Mouse (Mus musculus): ENCODE results near the gene Gm4707.

- TF ChIP-seq POLR2A (IDR thresholded peaks at IDR 0.05; ENCODE audit: low read depth, low read length) (no peak), CTCF (conservative IDR thresholded peaks at IDR 0.05; ENCODE audit: insufficient read depth, insufficient read length, low read depth, low read length) (no peak)
Observed at GRCm38 (mm10) chr17:71490666-71491331, 31.1 kb upstream of the Gm4707 start.
